Mouse (Mus musculus): Measurements from ENCODE around the gene Hcn1. TPM values are rescaled to one million over a fixed set of nuclear protein-coding genes. Genes with fewer than 3 reads are reported as not detected.
A peak's percentile ranks its signal among the peaks of the same experiment; 100 is the strongest.

The Hcn1 gene
- polyA plus RNA-seq, 1 experiment from 2014 or later, result 0.19 TPM

DNA sequence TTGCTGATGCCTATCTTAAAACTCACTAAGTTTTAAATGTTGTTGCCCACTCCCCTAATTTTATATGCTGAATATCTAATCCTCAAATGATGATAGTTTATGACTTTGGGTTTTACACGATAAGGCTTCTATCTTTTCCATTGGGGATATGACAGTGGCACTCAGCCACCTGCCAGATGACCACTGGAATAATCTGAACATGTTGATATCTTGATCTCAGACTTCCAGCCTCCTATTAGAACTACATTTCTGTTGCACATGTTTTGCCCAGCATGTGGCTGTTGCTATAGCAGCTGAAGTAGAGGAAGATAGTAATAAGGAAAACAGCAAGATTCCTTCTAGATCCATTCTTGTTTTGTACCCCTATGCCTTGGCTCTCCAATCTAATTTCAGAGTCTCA, 336.6 kb downstream of the Hcn1 start:
- no peak for ATAC-seq (ENCODE audit: insufficient number of reproducible peaks, insufficient read depth, low FRiP score, low read depth)
- no peaks in the 10 kb centered on the region for H3K4me1 ChIP-seq (ENCODE audit: control insufficient read depth, insufficient read depth, low read length)
- H3K36me3 ChIP-seq (ENCODE audit: control insufficient read depth, insufficient read depth, low read length), result no peaks in the 10 kb centered on the region
- H3K4me3 ChIP-seq (ENCODE audit: low read depth, low read length), result no peak overlapping the region
- no peaks in the 10 kb centered on the region for H3K27me3 ChIP-seq (ENCODE audit: control insufficient read depth, insufficient read depth, low read length)
- H3K9me3 ChIP-seq (ENCODE audit: control insufficient read depth, low read depth, low read length), result no peaks in the 10 kb centered on the region
- H3K27ac ChIP-seq (ENCODE audit: low read length), result no peak overlapping the region
- H3K9ac ChIP-seq (replicated peaks; ENCODE audit: low read depth, low read length), result no peak overlapping the region
- no peak overlapping the region for H3K4me2 ChIP-seq (replicated peaks; ENCODE audit: low read depth, low read length)
- WGBS, result 88% methylated on average over 1 of the region's 1 CpGs

DNA sequence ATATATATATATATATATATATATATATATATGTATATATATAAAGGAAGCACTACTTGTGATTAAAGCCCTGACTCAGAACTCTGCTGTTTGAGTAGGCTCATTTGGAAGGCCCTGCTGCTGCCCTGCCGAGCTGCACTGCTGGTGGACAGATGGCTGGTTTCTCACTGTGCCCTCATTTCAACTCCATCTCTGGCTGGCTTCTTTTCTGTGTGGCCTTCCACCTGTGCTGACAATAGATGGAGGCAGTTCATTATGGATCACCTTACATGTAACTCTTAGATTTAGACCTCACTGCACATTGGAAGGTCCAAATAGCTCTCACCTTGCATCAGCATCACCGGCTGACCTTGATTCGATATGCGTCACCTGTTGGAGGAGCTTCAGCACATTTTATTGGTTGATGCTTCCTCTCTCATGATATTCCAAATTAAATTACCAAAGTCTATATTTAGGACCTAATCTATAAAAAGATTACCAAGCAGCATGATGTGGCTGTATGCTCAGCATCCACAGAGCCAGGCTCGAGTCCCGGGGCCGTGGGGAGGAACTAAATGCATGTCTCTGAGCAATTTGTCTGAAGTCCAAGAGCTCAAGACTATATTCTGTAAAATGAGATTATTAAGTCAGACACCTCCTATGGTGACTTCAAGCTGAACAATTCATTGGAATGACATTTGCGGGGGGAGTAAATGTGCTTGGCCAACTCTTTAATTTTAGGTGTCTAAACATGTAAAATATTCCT, 338.6 kb downstream of the Hcn1 start:
- no peak for ATAC-seq (ENCODE audit: insufficient number of reproducible peaks, insufficient read depth, low FRiP score, low read depth)
- no peak overlapping the region for H3K9ac ChIP-seq (replicated peaks; ENCODE audit: low read depth, low read length)
- H3K9me3 ChIP-seq (ENCODE audit: control insufficient read depth, low read depth, low read length), result no peaks in the 10 kb centered on the region
- H3K4me2 ChIP-seq (replicated peaks; ENCODE audit: low read depth, low read length), result no peak overlapping the region
- no peak overlapping the region for H3K27ac ChIP-seq (ENCODE audit: low read length)
- no peaks in the 10 kb centered on the region for H3K36me3 ChIP-seq (ENCODE audit: control insufficient read depth, insufficient read depth, low read length)
- no peaks in the 10 kb centered on the region for H3K27me3 ChIP-seq (ENCODE audit: control insufficient read depth, insufficient read depth, low read length)
- 89% methylated on average over 8 of the region's 8 CpGs for WGBS
- H3K4me1 ChIP-seq (ENCODE audit: control insufficient read depth, insufficient read depth, low read length), result no peaks in the 10 kb centered on the region
- H3K4me3 ChIP-seq (ENCODE audit: low read depth, low read length), result no peak overlapping the region

DNA sequence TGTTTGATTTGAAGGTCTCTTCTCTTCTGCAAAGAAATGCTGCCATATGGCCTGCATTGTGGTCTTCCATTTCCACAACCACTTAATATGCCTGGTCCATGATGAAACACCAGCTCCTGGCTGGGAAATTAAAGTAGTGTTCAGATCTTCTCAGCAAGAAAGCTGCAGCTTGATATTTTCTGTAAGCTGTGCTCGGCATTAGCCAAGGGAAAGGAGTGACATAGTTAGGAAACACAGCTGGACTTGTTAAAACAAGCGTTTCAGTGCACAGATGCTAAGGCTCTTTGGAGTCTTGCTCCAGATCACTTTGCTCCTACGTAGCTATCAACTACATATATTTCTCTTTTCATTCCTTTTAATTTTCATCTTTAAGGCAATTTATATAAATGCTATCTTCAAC, 344.7 kb downstream of the Hcn1 start:
- no peak overlapping the region for H3K9ac ChIP-seq (replicated peaks; ENCODE audit: low read depth, low read length)
- no peak overlapping the region for H3K4me2 ChIP-seq (replicated peaks; ENCODE audit: low read depth, low read length)
- H3K27me3 ChIP-seq (ENCODE audit: control insufficient read depth, insufficient read depth, low read length), result no peaks in the 10 kb centered on the region
- no peak overlapping the region for H3K27ac ChIP-seq (ENCODE audit: low read length)
- no peaks in the 10 kb centered on the region for H3K36me3 ChIP-seq (ENCODE audit: control insufficient read depth, insufficient read depth, low read length)
- no peaks in the 10 kb centered on the region for H3K4me1 ChIP-seq (ENCODE audit: control insufficient read depth, insufficient read depth, low read length)
- H3K9me3 ChIP-seq (ENCODE audit: control insufficient read depth, low read depth, low read length), result no peaks in the 10 kb centered on the region
- WGBS, result 58% methylated on average over 3 of the region's 3 CpGs
- no peak overlapping the region for H3K4me3 ChIP-seq (ENCODE audit: low read depth, low read length)
- no peak for ATAC-seq (ENCODE audit: insufficient number of reproducible peaks, insufficient read depth, low FRiP score, low read depth)

- Histone ChIP-seq H3K9me3 (ENCODE audit: control insufficient read depth, low read depth, low read length) (no peaks in the 10 kb centered on the region), H3K9ac (replicated peaks; ENCODE audit: low read depth, low read length) (no peak overlapping the region), H3K36me3 (ENCODE audit: control insufficient read depth, insufficient read depth, low read length) (no peaks in the 10 kb centered on the region), H3K4me1 (ENCODE audit: control insufficient read depth, insufficient read depth, low read length) (no peaks in the 10 kb centered on the region), H3K4me2 (replicated peaks; ENCODE audit: low read depth, low read length) (no peak overlapping the region), H3K27me3 (ENCODE audit: control insufficient read depth, insufficient read depth, low read length) (no peaks in the 10 kb centered on the region), H3K27ac (ENCODE audit: low read length) (no peak overlapping the region), H3K4me3 (ENCODE audit: low read depth, low read length) (no peak overlapping the region)
- ATAC-seq (ENCODE audit: insufficient number of reproducible peaks, insufficient read depth, low FRiP score, low read depth), result no peak
- WGBS, result 52% methylated on average over 1 of the region's 1 CpGs
Measured at GRCm38 (mm10) chr13:117947704-117948376, 345.7 kb downstream of the Hcn1 start.

GRCm38 (mm10) chr13:117958496-117959421, 356.6 kb downstream of the Hcn1 start:
- H3K9me3 ChIP-seq (ENCODE audit: control insufficient read depth, low read depth, low read length), result no peaks in the 10 kb centered on the region
- no peak overlapping the region for H3K4me3 ChIP-seq (ENCODE audit: low read depth, low read length)
- no peaks in the 10 kb centered on the region for H3K36me3 ChIP-seq (ENCODE audit: control insufficient read depth, insufficient read depth, low read length)
- no peak overlapping the region for H3K9ac ChIP-seq (replicated peaks; ENCODE audit: low read depth, low read length)
- H3K27me3 ChIP-seq (ENCODE audit: control insufficient read depth, insufficient read depth, low read length), result no peaks in the 10 kb centered on the region
- peak overlapping the region; percentile 25 for H3K4me2 ChIP-seq (replicated peaks; ENCODE audit: low read depth, low read length)
- WGBS, result 17% methylated on average over 18 of the region's 18 CpGs
- no peaks in the 10 kb centered on the region for H3K4me1 ChIP-seq (ENCODE audit: control insufficient read depth, insufficient read depth, low read length)
- H3K27ac ChIP-seq (ENCODE audit: low read length), result no peak overlapping the region
- peak; percentile 95 for ATAC-seq (ENCODE audit: insufficient number of reproducible peaks, insufficient read depth, low FRiP score, low read depth)

DNA sequence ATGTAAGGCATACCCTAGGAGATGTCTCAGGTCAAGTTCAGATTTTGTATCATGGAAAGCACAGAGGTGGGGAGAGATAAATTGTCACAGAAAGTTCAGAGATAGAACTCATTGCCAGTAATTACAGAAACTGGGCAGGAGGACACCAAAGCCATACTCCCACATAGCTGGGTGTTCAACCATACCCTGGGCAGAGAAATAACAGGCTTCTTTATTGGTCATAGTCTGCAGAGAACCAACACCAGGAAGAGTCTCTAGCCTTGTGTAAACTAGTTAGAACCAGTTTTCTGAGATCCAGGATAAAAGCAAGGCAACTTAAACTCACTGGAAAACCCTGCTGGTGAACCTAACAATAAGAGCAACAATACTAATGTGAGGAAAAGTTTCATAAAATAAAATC, 362.5 kb downstream of the Hcn1 start:
- no peak overlapping the region for H3K4me3 ChIP-seq (ENCODE audit: low read depth, low read length)
- H3K4me2 ChIP-seq (replicated peaks; ENCODE audit: low read depth, low read length), result no peak overlapping the region
- no peaks in the 10 kb centered on the region for H3K4me1 ChIP-seq (ENCODE audit: control insufficient read depth, insufficient read depth, low read length)
- H3K36me3 ChIP-seq (ENCODE audit: control insufficient read depth, insufficient read depth, low read length), result no peaks in the 10 kb centered on the region
- no peak overlapping the region for H3K27ac ChIP-seq (ENCODE audit: low read length)
- ATAC-seq (ENCODE audit: insufficient number of reproducible peaks, insufficient read depth, low FRiP score, low read depth), result no peak
- H3K9me3 ChIP-seq (ENCODE audit: control insufficient read depth, low read depth, low read length), result no peaks in the 10 kb centered on the region
- no peak overlapping the region for H3K9ac ChIP-seq (replicated peaks; ENCODE audit: low read depth, low read length)
- H3K27me3 ChIP-seq (ENCODE audit: control insufficient read depth, insufficient read depth, low read length), result no peaks in the 10 kb centered on the region

GRCm38 (mm10) chr13:117975382-117975781, 373.3 kb downstream of the Hcn1 start:
- ATAC-seq (ENCODE audit: insufficient number of reproducible peaks, insufficient read depth, low FRiP score, low read depth), result no peak
- H3K9me3 ChIP-seq (ENCODE audit: control insufficient read depth, low read depth, low read length), result no peaks in the 10 kb centered on the region
- H3K27me3 ChIP-seq (ENCODE audit: control insufficient read depth, insufficient read depth, low read length), result no peaks in the 10 kb centered on the region
- WGBS, result 73% methylated on average over 7 of the region's 7 CpGs
- no peak overlapping the region for H3K9ac ChIP-seq (replicated peaks; ENCODE audit: low read depth, low read length)
- no peak overlapping the region for H3K4me2 ChIP-seq (replicated peaks; ENCODE audit: low read depth, low read length)
- no peak overlapping the region for H3K4me3 ChIP-seq (ENCODE audit: low read depth, low read length)
- no peaks in the 10 kb centered on the region for H3K4me1 ChIP-seq (ENCODE audit: control insufficient read depth, insufficient read depth, low read length)
- no peak overlapping the region for H3K27ac ChIP-seq (ENCODE audit: low read length)
- H3K36me3 ChIP-seq (ENCODE audit: control insufficient read depth, insufficient read depth, low read length), result no peaks in the 10 kb centered on the region

DNA sequence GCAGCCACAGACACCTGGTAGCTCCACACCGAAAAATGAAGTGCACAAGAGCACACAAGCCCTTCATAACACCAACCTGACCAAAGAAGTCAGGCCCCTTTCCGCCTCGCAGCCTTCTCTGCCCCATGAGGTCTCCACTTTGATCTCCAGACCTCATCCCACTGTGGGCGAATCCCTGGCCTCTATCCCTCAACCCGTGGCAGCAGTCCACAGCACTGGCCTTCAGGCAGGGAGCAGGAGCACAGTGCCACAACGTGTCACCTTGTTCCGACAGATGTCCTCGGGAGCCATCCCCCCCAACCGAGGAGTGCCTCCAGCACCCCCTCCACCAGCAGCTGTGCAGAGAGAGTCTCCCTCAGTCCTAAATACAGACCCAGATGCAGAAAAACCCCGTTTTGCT, 373.7 kb downstream of the Hcn1 start:
- no peak for ATAC-seq (ENCODE audit: insufficient number of reproducible peaks, insufficient read depth, low FRiP score, low read depth)
- Histone ChIP-seq H3K9me3 (ENCODE audit: control insufficient read depth, low read depth, low read length) (no peaks in the 10 kb centered on the region), H3K36me3 (ENCODE audit: control insufficient read depth, insufficient read depth, low read length) (no peaks in the 10 kb centered on the region), H3K4me3 (ENCODE audit: low read depth, low read length) (no peak overlapping the region), H3K4me2 (replicated peaks; ENCODE audit: low read depth, low read length) (no peak overlapping the region), H3K4me1 (ENCODE audit: control insufficient read depth, insufficient read depth, low read length) (no peaks in the 10 kb centered on the region), H3K27ac (ENCODE audit: low read length) (no peak overlapping the region), H3K9ac (replicated peaks; ENCODE audit: low read depth, low read length) (no peak overlapping the region), H3K27me3 (ENCODE audit: control insufficient read depth, insufficient read depth, low read length) (no peaks in the 10 kb centered on the region)
- 68% methylated on average over 10 of the region's 10 CpGs for WGBS
